Mouse (Mus musculus) thymus, adult 2 months (tissue): ENCODE measurements around the gene Rrp12. TPM values are rescaled to one million over a fixed set of nuclear protein-coding genes. Genes with fewer than 3 reads are reported as not detected.
A peak's percentile ranks its signal among the peaks of the same experiment; 100 is the strongest.

Experiments
- DNase-seq: peaks from one replicate; pipeline ENCODE4 v3.0.0; 2021
- H3K27ac ChIP-seq: fragments of 200-500 bp; 2 replicates; pipeline ENCODE4 v1.5.1; 2012; ENCODE audit warnings: low read length, control low read depth; ENCODE audit not compliant: control insufficient read depth, insufficient read depth
- H3K27me3 ChIP-seq: fragments of 200-500 bp; 2 replicates; pipeline ENCODE4 v1.6.1; 2012; ENCODE audit warnings: mild to moderate bottlenecking, low read length, moderate library complexity, mixed read lengths; ENCODE audit not compliant: control insufficient read depth, insufficient read depth
- H3K36me3 ChIP-seq: fragments of 200-500 bp; 2 replicates; pipeline ENCODE4 v1.6.1; 2012; ENCODE audit warnings: mild to moderate bottlenecking, low read length, moderate library complexity; ENCODE audit not compliant: control insufficient read depth, insufficient read depth
- H3K4me1 ChIP-seq: fragments of 200-500 bp; replicated peaks from 2 replicates; pipeline ENCODE4 v1.6.1; 2012; ENCODE audit warnings: low read length; ENCODE audit not compliant: control insufficient read depth, insufficient read depth
- H3K4me3 ChIP-seq: fragments of 200-500 bp; 2 replicates; pipeline ENCODE4 v1.5.1; 2012; ENCODE audit warnings: mild to moderate bottlenecking, low read length, control low read depth, moderate library complexity; ENCODE audit not compliant: control insufficient read depth, insufficient read depth
- CTCF ChIP-seq: fragments of 200-500 bp; IDR thresholded peaks from 2 replicates; pipeline ENCODE4 v1.5.1; 2012; ENCODE audit warnings: mild to moderate bottlenecking, control low read depth, low read length, moderate library complexity, borderline replicate concordance; ENCODE audit not compliant: control insufficient read depth, poor library complexity, insufficient read depth; ENCODE audit errors: extremely low read depth
- POLR2A ChIP-seq: fragments of 200-500 bp; IDR thresholded peaks from 2 replicates; pipeline ENCODE4 v1.6.1; 2012; ENCODE audit warnings: mild to moderate bottlenecking, low read length, control low read depth, moderate library complexity; ENCODE audit not compliant: control insufficient read depth, poor library complexity, insufficient read depth; ENCODE audit errors: extremely low read depth
- WGBS: fragments of 180-500 bp; shearing (Covaris S2); methylation state at CpG from one replicate; pipeline ENCODE4 v1.1.7; 2018; 5-methylcytosine and 5-hydroxymethylcytosine counted together
- polyA plus RNA-seq: library from polyadenylated mRNA; depleted of rRNA; stranded (reverse); fragments of >200 nt; gene quantifications from 2 replicates; pipeline ENCODE4 v1.2.3, GENCODE M21; 2012

Rrp12 gene
- polyA plus RNA-seq, 1 experiment = 9.7 TPM

GRCm38 (mm10) chr19:41905246-41905645 is 9.3 kb upstream of the Rrp12 start:
- H3K27me3 ChIP-seq = no peaks in the 10 kb centered on the region
- no peak overlapping the region for H3K27ac ChIP-seq
- H3K36me3 ChIP-seq = no peaks in the 10 kb centered on the region
- TF ChIP-seq CTCF = no peak
- TF ChIP-seq POLR2A = no peak
- H3K4me3 ChIP-seq = no peak overlapping the region
- DNase-seq = no peak
- 96% methylated on average over 2 of the region's 2 CpGs for WGBS
- H3K4me1 ChIP-seq = peaks cover 13% of the 10 kb centered on the region

- no peak for DNase-seq
- Histone ChIP-seq H3K4me3 (no peak overlapping the region), H3K4me1 (peaks cover 13% of the 10 kb centered on the region), H3K27ac (no peak overlapping the region), H3K36me3 (no peaks in the 10 kb centered on the region), H3K27me3 (no peaks in the 10 kb centered on the region)
- TF ChIP-seq POLR2A (no peak), CTCF (no peak)
- 31% methylated on average over 10 of the region's 10 CpGs for WGBS
These were observed 7.0 kb upstream of the Rrp12 start for GRCm38 (mm10) chr19:41902848-41903593.

GRCm38 (mm10) chr19:41901696-41902095 is 5.7 kb upstream of the Rrp12 start:
- DNase-seq = peak; percentile 54
- H3K4me3 ChIP-seq = no peak overlapping the region
- WGBS = 6% methylated on average over 2 of the region's 2 CpGs

GRCm38 (mm10) chr19:41900495-41901090 is 4.6 kb upstream of the Rrp12 start:
- TF ChIP-seq POLR2A = no peak
- TF ChIP-seq CTCF = no peak
- H3K27ac ChIP-seq = peak overlapping the region; percentile 24; the same call in 1 of the 2 replicates
- WGBS = 17% methylated on average over 8 of the region's 8 CpGs
- peaks cover 14% of the 10 kb centered on the region for H3K4me1 ChIP-seq
- no peak for DNase-seq
- no peaks in the 10 kb centered on the region for H3K27me3 ChIP-seq
- no peak overlapping the region for H3K4me3 ChIP-seq
- H3K36me3 ChIP-seq = no peaks in the 10 kb centered on the region

More at GRCm38 (mm10) chr19:41901696-41902095, 5.7 kb upstream of the Rrp12 start:
- TF ChIP-seq CTCF (no peak), POLR2A (no peak)
- Histone ChIP-seq H3K36me3 (no peaks in the 10 kb centered on the region), H3K27me3 (no peaks in the 10 kb centered on the region), H3K27ac (peak overlapping the region; percentile 12; the same call in 1 of the 2 replicates), H3K4me1 (peaks cover 13% of the 10 kb centered on the region)

- DNase-seq = peak; percentile 21
- Histone ChIP-seq H3K27ac (no peak overlapping the region), H3K27me3 (no peaks in the 10 kb centered on the region), H3K4me3 (no peak overlapping the region), H3K4me1 (peaks cover 21% of the 10 kb centered on the region), H3K36me3 (no peaks in the 10 kb centered on the region)
- WGBS = 80% methylated on average over 4 of the region's 4 CpGs
- TF ChIP-seq POLR2A (no peak), CTCF (no peak)
These were observed 2.9 kb upstream of the Rrp12 start for GRCm38 (mm10) chr19:41898860-41899259.

- Histone ChIP-seq H3K4me3 (peak overlapping the region; percentile 61), H3K27me3 (no peaks in the 10 kb centered on the region), H3K36me3 (no peaks in the 10 kb centered on the region), H3K4me1 (peaks cover 11% of the 10 kb centered on the region), H3K27ac (no peak overlapping the region)
- no peak for DNase-seq
- 26% methylated on average over 18 of the region's 18 CpGs for WGBS
- no peak for TF ChIP-seq CTCF
- TF ChIP-seq POLR2A = no peak
These were observed 342 bp upstream of the Rrp12 start for GRCm38 (mm10) chr19:41896319-41896711.
